Mouse (Mus musculus) cortical plate, adult 2 months (tissue): Measurements from ENCODE around the gene Zfand3.

ENCODE experiments used
- CTCF ChIP-seq: fragments of 200-500 bp; IDR thresholded peaks from 2 replicates; pipeline ENCODE4 v1.5.1; 2011; ENCODE audit warnings: mild to moderate bottlenecking, control low read depth, low read length; ENCODE audit not compliant: insufficient read depth; ENCODE audit errors: extremely low read depth
- POLR2A ChIP-seq: fragments of 200-500 bp; IDR thresholded peaks from 2 replicates; pipeline ENCODE4 v1.6.1; 2011; ENCODE audit warnings: mild to moderate bottlenecking, low read length, control low read depth; ENCODE audit not compliant: insufficient read depth; ENCODE audit errors: extremely low read depth

DNA sequence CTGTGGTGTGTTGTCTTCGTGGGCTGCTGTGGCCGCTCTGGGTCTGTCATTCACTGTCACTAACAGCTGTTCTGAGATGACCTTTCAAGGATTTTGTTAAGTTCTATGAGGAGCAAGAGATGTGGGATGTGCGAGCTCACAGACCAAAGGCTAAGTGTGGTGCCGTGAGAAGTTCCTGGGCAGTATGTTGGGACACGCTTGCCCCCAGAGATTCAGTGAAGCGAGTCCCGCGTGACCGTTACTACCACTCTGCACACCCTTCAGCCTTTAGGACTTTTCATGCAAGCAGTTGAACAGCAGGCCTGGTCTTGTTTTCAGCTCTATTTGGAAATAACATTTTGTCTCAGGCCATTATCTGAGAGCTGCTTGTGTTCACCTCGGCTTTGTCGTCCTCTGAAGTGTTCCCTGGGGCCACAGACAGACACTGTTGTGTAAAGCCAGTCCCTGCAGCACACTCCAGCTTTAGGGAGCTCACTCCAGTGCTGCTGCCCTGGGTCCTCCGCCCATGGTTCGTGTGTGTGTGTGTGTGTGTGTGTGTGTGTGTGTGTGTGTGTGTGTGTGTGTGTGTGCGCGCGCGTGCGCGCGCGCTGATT is 191.2 kb downstream of the Zfand3 start:
- TF ChIP-seq POLR2A: no peak
- no peak for TF ChIP-seq CTCF
